Mouse (Mus musculus) limb, embryonic 15.5 days (tissue): Measurements from ENCODE around the gene Slc23a4. TPM values are rescaled to one million over a fixed set of nuclear protein-coding genes. Genes with fewer than 3 reads are reported as not detected.

Experiments
- ATAC-seq: fragments of 200-750 bp; cut with Nextera tagmentation; 2 replicates; pipeline ENCODE4 v1.8.0; 2017; ENCODE audit warnings: low read depth, moderate TSS enrichment; ENCODE audit not compliant: insufficient number of reproducible peaks, low FRiP score, low TSS enrichment
- H3K27ac ChIP-seq: fragments of 300-500 bp; sonication (generic); 2 replicates; pipeline ENCODE4 v1.5.1; 2015; ENCODE audit warnings: moderate library complexity, mild to moderate bottlenecking, inconsistent platforms
- H3K27me3 ChIP-seq: fragments of 300-500 bp; sonication (generic); 2 replicates; pipeline ENCODE4 v1.6.1; 2015; ENCODE audit warnings: inconsistent platforms
- H3K36me3 ChIP-seq: fragments of 300-500 bp; sonication (generic); 2 replicates; pipeline ENCODE4 v1.6.1; 2015; ENCODE audit warnings: inconsistent platforms
- H3K4me1 ChIP-seq: fragments of 300-500 bp; sonication (generic); 2 replicates; pipeline ENCODE4 v1.6.1; 2015; ENCODE audit warnings: inconsistent platforms
- H3K4me2 ChIP-seq: fragments of 300-500 bp; sonication (generic); 2 replicates; pipeline ENCODE4 v1.6.1; 2015; ENCODE audit warnings: mild to moderate bottlenecking, inconsistent platforms
- H3K4me3 ChIP-seq: fragments of 300-500 bp; sonication (generic); 2 replicates; pipeline ENCODE4 v1.5.1; 2015; ENCODE audit warnings: mild to moderate bottlenecking, inconsistent platforms
- H3K9ac ChIP-seq: fragments of 300-500 bp; sonication (generic); 2 replicates; pipeline ENCODE4 v1.6.1; 2015; ENCODE audit warnings: inconsistent platforms
- H3K9me3 ChIP-seq: fragments of 300-500 bp; sonication (generic); 2 replicates; pipeline ENCODE4 v1.6.1; 2016; ENCODE audit warnings: inconsistent platforms
- WGBS: fragments of 180-500 bp; shearing (Covaris S2); methylation state at CpG from one replicate; pipeline ENCODE4 v1.1.7; 2015; 5-methylcytosine and 5-hydroxymethylcytosine counted together
- polyA plus RNA-seq: library from polyadenylated mRNA; unstranded; fragments of >200 nt; fragmentation: Nextera tagmentation; extraction: Ambion mirVana; gene quantifications from 2 replicates; pipeline ENCODE4 v1.2.1, GENCODE M21; 2015

The Slc23a4 gene
- polyA plus RNA-seq, 1 experiment from 2014 or later, result 0.56 TPM

DNA sequence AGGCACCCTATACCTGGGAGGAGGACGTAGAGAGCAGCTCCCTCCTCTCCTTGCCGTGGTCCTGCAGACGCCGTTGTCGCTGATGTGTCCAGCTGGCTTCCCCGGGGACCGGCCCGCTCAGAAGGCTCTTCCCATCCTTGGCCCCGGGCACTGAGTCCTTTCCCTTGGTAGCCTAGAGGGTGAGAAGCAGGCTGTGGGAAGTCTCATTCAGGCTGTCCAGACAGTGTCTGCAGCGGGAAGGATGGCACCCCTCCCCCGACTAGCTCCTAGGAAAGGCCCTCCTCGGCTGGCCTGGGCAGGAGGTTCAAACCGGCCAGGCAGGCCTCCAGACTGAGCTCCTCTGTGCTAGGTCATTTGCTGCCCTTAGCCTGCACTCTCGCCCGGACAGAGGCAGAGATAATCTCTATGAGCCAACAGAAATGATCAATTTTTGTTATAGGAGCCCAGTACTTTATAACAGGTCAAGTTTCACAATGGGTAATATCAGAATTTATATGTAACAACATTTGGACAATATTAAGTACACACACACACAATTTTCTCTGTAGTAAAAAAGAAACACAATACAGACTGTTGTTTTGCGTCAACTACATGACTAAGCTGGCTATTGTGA is 91.9 kb downstream of the Slc23a4 start:
- 60% methylated on average over 16 of the region's 16 CpGs for WGBS
- no peak for ATAC-seq
- no peaks in the 10 kb centered on the region for H3K9me3 ChIP-seq
- no peaks in the 10 kb centered on the region for H3K27me3 ChIP-seq
- no peak overlapping the region for H3K4me2 ChIP-seq
- no peak overlapping the region for H3K27ac ChIP-seq
- no peak overlapping the region for H3K9ac ChIP-seq
- H3K4me1 ChIP-seq, result no peaks in the 10 kb centered on the region
- H3K36me3 ChIP-seq, result peaks cover 85% of the 10 kb centered on the region
- no peak overlapping the region for H3K4me3 ChIP-seq

- no peak overlapping the region for H3K4me3 ChIP-seq
- H3K36me3 ChIP-seq, result peaks cover 85% of the 10 kb centered on the region
- ATAC-seq, result no peak
- H3K4me2 ChIP-seq, result no peak overlapping the region
- H3K27me3 ChIP-seq, result no peaks in the 10 kb centered on the region
- no peaks in the 10 kb centered on the region for H3K9me3 ChIP-seq
- 88% methylated on average over 7 of the region's 7 CpGs for WGBS
- H3K27ac ChIP-seq, result no peak overlapping the region
- no peak overlapping the region for H3K9ac ChIP-seq
- no peaks in the 10 kb centered on the region for H3K4me1 ChIP-seq
Observed at GRCm38 (mm10) chr6:34895569-34895968, 92.6 kb downstream of the Slc23a4 start.

Other genes with a start within 250 kb of the Slc23a4 start
- 6.5 and 6.6 TPM in 2 replicates for gene Agbl3, start 208.0 kb downstream of the Slc23a4 start, polyA plus RNA-seq
- gene Tmem140, start 125.3 kb downstream of the Slc23a4 start, polyA plus RNA-seq, result 2.4 TPM in 2 replicates
- gene Cyren, start 110.3 kb downstream of the Slc23a4 start, polyA plus RNA-seq, result 13.4 and 15.8 TPM in 2 replicates
- gene Wdr91, start 77.5 kb downstream of the Slc23a4 start, polyA plus RNA-seq, result 9.9 and 10.2 TPM in 2 replicates
- not detected in 2 replicates for gene Stra8, start 68.2 kb downstream of the Slc23a4 start, polyA plus RNA-seq
- 26.9 and 29.9 TPM in 2 replicates for gene Cnot4, start 145.3 kb upstream of the Slc23a4 start, polyA plus RNA-seq
- gene Nup205, start 189.0 kb upstream of the Slc23a4 start, polyA plus RNA-seq, result 23.0 and 27.6 TPM in 2 replicates